Mouse (Mus musculus) forebrain, postnatal 0 days (tissue): Measurements from ENCODE around the gene Nhs. TPM values are rescaled to one million over a fixed set of nuclear protein-coding genes. Genes with fewer than 3 reads are reported as not detected.
A peak's percentile ranks its signal among the peaks of the same experiment; 100 is the strongest.

Experiments used
- ATAC-seq: fragments of 200-750 bp; cut with Nextera tagmentation; 2 replicates; pipeline ENCODE4 v1.8.0; 2017; ENCODE audit warnings: mild to moderate bottlenecking, moderate library complexity
- DNase-seq: peaks from one replicate; pipeline ENCODE4 v3.0.0-alpha.2; 2015
- H3K27ac ChIP-seq: fragments of 300-500 bp; sonication (generic); 2 replicates; pipeline ENCODE4 v1.5.1; 2014; ENCODE audit warnings: low read depth, mild to moderate bottlenecking, antibody characterized with exemption, low read length, moderate library complexity, mixed read lengths
- H3K27me3 ChIP-seq: fragments of 300-500 bp; sonication (generic); 2 replicates; pipeline ENCODE4 v1.6.1; 2014; ENCODE audit warnings: mild to moderate bottlenecking, low read length, mixed read lengths; ENCODE audit not compliant: insufficient read depth
- H3K36me3 ChIP-seq: fragments of 300-500 bp; sonication (generic); 2 replicates; pipeline ENCODE4 v1.6.1; 2014; ENCODE audit warnings: mild to moderate bottlenecking, moderate library complexity; ENCODE audit not compliant: insufficient read depth
- H3K4me1 ChIP-seq: fragments of 300-500 bp; sonication (generic); 2 replicates; pipeline ENCODE4 v1.6.1; 2014; ENCODE audit warnings: antibody characterized with exemption; ENCODE audit not compliant: insufficient read depth
- H3K4me2 ChIP-seq: fragments of 300-500 bp; sonication (generic); 2 replicates; pipeline ENCODE4 v1.6.1; 2014; ENCODE audit warnings: low read depth, mild to moderate bottlenecking, moderate library complexity
- H3K4me3 ChIP-seq: fragments of 300-500 bp; sonication (generic); 2 replicates; pipeline ENCODE4 v1.5.1; 2014; ENCODE audit warnings: low read depth, low read length, mixed read lengths
- H3K9ac ChIP-seq: fragments of 300-500 bp; sonication (generic); 2 replicates; pipeline ENCODE4 v1.6.1; 2014; ENCODE audit warnings: mild to moderate bottlenecking
- H3K9me3 ChIP-seq: fragments of 300-500 bp; sonication (generic); 2 replicates; pipeline ENCODE4 v1.6.1; 2016; ENCODE audit warnings: low read length
- CTCF ChIP-seq: sonication (generic); IDR thresholded peaks from 2 replicates; pipeline ENCODE4 v1.5.1; 2016; ENCODE audit warnings: antibody characterized with exemption, control low read depth, low read depth
- WGBS: fragments of 180-500 bp; shearing (Covaris S2); extraction: QIAGEN DNeasy Blood & Tissue Kit; methylation state at CpG from one replicate; pipeline ENCODE4 v1.1.7; 2014; 5-methylcytosine and 5-hydroxymethylcytosine counted together
- polyA plus RNA-seq: library from polyadenylated mRNA; unstranded; fragments of >200 nt; fragmentation: Nextera tagmentation; extraction: Ambion mirVana; gene quantifications from 2 replicates; pipeline ENCODE4 v1.2.1, GENCODE M21; 2015
- total RNA-seq: library from RNA; depleted of rRNA; stranded (reverse); fragments of >200 nt; gene quantifications from 2 replicates; pipeline ENCODE4 v1.2.3, GENCODE M21; 2014

The Nhs gene
- total and polyA plus RNA-seq, 2 experiments from 2014 or later, result 1.9 to 9.4 TPM

GRCm38 (mm10) chrX:161961176-161961575 is 198.4 kb downstream of the Nhs start:
- Histone ChIP-seq H3K4me1 (no peaks in the 10 kb centered on the region), H3K4me2 (no peak overlapping the region), H3K27ac (no peak overlapping the region), H3K27me3 (no peaks in the 10 kb centered on the region), H3K9ac (no peak overlapping the region), H3K36me3 (no peaks in the 10 kb centered on the region), H3K9me3 (no peaks in the 10 kb centered on the region), H3K4me3 (no peak overlapping the region)
- peak; percentile 23 for DNase-seq
- TF ChIP-seq CTCF, result no peak
- 52% methylated on average over 4 of the region's 4 CpGs for WGBS
- ATAC-seq, result no peak

DNA sequence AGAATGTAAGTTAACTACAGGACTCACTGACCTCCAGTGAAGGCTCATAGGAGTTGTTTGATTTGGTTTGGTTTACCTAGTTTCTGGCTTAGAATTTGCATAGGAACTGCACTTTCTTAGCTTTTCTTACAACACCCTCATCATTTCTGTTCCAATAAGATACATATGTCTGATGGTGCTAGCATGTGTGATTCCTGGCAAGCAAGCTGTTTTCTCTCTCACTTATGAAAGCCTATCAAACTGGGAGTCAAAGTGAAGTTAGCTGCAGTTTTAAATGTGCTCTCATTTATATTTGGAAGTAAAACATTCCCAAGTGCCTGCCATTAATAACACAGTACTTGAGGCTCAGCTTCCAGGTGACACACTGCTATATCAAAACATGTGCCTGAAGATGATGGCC is 207.2 kb downstream of the Nhs start:
- Histone ChIP-seq H3K27ac (no peak overlapping the region), H3K9me3 (no peaks in the 10 kb centered on the region), H3K36me3 (no peaks in the 10 kb centered on the region), H3K9ac (no peak overlapping the region), H3K4me3 (no peak overlapping the region), H3K4me1 (no peaks in the 10 kb centered on the region), H3K4me2 (no peak overlapping the region), H3K27me3 (no peaks in the 10 kb centered on the region; the same call in 1 of the 2 replicates)
- no peak for TF ChIP-seq CTCF
- DNase-seq, result peak; percentile 59
- ATAC-seq, result no peak; the same call in 1 of the 2 replicates

DNA sequence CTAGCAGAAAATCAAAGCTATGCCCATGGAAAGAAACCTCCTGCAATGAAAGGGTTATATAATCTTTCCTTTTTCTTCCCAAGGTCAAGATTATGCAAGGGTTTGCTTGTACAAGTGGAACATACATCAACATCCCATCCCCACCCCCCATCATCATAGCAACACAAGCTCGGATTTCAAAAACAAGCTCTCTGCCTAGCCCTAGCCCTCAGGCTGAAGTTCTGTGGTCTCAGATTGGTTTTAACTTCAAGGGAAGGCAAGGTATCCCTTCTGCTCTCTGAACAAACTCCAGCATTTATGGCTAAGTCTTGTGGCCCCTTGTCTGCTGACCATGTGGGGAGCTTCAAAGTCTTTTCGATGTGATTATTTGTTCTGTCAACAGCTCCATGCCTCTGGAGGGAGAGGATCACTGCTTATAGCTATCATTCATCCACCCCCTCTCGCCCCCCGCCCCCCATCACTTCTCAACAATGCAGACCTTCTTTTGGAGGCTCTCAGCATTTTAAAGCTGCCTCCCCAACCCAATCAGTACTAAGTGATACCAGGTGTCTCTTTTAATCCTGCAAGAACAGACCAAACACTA is 216.3 kb downstream of the Nhs start:
- H3K4me3 ChIP-seq, result no peak overlapping the region
- no peak overlapping the region for H3K27ac ChIP-seq
- H3K9ac ChIP-seq, result no peak overlapping the region
- DNase-seq (no peak), ATAC-seq (no peak)
- no peaks in the 10 kb centered on the region for H3K27me3 ChIP-seq
- H3K4me1 ChIP-seq, result no peaks in the 10 kb centered on the region
- TF ChIP-seq CTCF, result no peak
- H3K36me3 ChIP-seq, result no peaks in the 10 kb centered on the region
- no peak overlapping the region for H3K4me2 ChIP-seq
- 70% methylated on average over 4 of the region's 4 CpGs for WGBS
- no peaks in the 10 kb centered on the region for H3K9me3 ChIP-seq

GRCm38 (mm10) chrX:161940696-161941095 is 218.8 kb downstream of the Nhs start:
- Histone ChIP-seq H3K4me1 (no peaks in the 10 kb centered on the region), H3K4me3 (no peak overlapping the region), H3K27me3 (no peaks in the 10 kb centered on the region), H3K27ac (no peak overlapping the region), H3K4me2 (no peak overlapping the region), H3K9me3 (no peaks in the 10 kb centered on the region), H3K36me3 (no peaks in the 10 kb centered on the region), H3K9ac (no peak overlapping the region)
- no peak for ATAC-seq
- peak; percentile 1 for DNase-seq
- no peak for TF ChIP-seq CTCF
- 47% methylated on average over 2 of the region's 2 CpGs for WGBS

DNA sequence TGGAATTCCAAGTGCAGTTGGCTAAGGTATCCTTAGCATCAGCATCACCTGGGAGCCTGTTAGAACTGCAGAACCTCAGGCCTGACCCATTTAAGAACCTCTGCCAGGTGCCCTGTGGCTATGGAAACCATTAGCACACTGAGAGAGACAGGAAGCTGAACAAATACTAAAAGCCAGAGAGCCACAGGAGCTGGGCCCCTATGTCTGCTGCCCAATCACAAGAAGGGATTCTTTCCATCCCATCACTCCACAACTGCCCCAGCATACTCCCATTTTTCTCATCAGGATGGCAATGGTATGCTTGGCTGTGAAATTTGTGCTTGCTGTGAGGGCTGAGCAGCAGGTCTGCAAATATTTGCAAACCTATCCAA is 232.9 kb downstream of the Nhs start:
- Histone ChIP-seq H3K4me3 (no peak overlapping the region), H3K9ac (no peak overlapping the region), H3K9me3 (no peaks in the 10 kb centered on the region), H3K4me2 (no peak overlapping the region), H3K4me1 (no peaks in the 10 kb centered on the region), H3K36me3 (no peaks in the 10 kb centered on the region), H3K27me3 (no peaks in the 10 kb centered on the region), H3K27ac (no peak overlapping the region)
- no peak for TF ChIP-seq CTCF
- ATAC-seq (no peak; the same call in 1 of the 2 replicates), DNase-seq (no peak)

GRCm38 (mm10) chrX:161925973-161926682 is 233.4 kb downstream of the Nhs start:
- Histone ChIP-seq H3K27me3 (no peaks in the 10 kb centered on the region), H3K27ac (no peak overlapping the region), H3K4me3 (no peak overlapping the region), H3K4me2 (no peak overlapping the region), H3K36me3 (no peaks in the 10 kb centered on the region), H3K4me1 (no peaks in the 10 kb centered on the region), H3K9ac (no peak overlapping the region), H3K9me3 (no peaks in the 10 kb centered on the region)
- ATAC-seq, result peak; percentile 69
- peak; percentile 16 for DNase-seq
- no peak for TF ChIP-seq CTCF
- 37% methylated on average over 6 of the region's 6 CpGs for WGBS

DNA sequence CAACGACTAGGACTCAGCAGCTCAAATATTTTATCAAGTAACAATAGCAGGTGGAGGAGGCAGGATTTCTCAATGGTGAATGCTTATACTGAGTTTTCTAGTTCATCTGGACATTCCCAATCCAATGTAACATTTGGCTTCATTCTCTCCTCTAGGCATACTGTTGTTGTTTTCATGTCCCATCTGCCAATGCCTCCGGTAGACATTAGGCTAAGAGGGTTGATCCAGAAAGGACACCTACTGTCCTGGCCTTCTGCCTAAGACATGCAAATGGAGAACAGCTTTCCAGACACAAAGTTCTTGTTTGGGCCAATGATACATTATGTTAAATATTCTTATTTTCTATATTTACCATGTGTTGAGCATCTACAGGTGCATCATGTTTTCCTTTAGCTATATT is 236.9 kb downstream of the Nhs start:
- WGBS, result 48% methylated on average over 2 of the region's 2 CpGs
- no peak for ATAC-seq
- no peak overlapping the region for H3K4me3 ChIP-seq
- no peak overlapping the region for H3K27ac ChIP-seq
- H3K36me3 ChIP-seq, result no peaks in the 10 kb centered on the region
- no peaks in the 10 kb centered on the region for H3K9me3 ChIP-seq
- no peaks in the 10 kb centered on the region for H3K27me3 ChIP-seq
- H3K9ac ChIP-seq, result no peak overlapping the region
- DNase-seq, result no peak
- H3K4me2 ChIP-seq, result no peak overlapping the region
- no peaks in the 10 kb centered on the region for H3K4me1 ChIP-seq
- no peak for TF ChIP-seq CTCF
